Mouse (Mus musculus) left cerebral cortex, adult 18-20 months (tissue): Measurements from ENCODE around the gene Olfr1314. TPM values are rescaled to one million over a fixed set of nuclear protein-coding genes. Genes with fewer than 3 reads are reported as not detected.

Experiments
- DNase-seq, 2 experiments: peaks; one replicate each; pipeline ENCODE4 v3.0.0; 2021 to 2022; ENCODE audit warnings: low spot score in 2 of 2, mixed read lengths in 1 of 2
- long read RNA-seq, 2 experiments: library from polyadenylated mRNA; stranded (forward); transcript quantifications; one replicate each; pipeline ENCODE4 v2.0.0; 2021
- total RNA-seq, 2 experiments: library from RNA; stranded (reverse); gene quantifications; 2 replicates each; pipeline ENCODE4 v1.2.3; 2021

Olfr1314 gene
- total RNA-seq, result not detected
- long read RNA-seq, experiment 1, result 0 reads
- long read RNA-seq, experiment 2, result 0 reads

DNA sequence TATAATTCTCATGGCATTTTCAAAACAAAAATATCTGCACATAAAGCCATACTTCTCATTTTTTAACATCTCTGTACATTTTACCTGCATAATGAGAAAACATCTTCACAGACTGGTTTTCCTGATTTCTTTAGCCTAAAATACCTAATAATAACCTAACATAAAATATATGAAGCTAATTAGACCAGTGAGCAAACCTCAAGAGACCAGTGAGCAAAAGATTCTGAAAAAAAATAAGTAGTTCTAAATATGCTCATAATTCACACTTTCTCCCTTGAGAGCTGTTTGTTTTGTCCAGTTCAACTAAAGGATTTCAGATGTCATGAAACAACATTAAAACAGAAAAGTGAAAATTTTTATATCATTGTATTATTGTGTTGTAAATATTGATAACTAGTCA is at the start of gene Olfr1314:
Gene Olfr1314, minus strand, starts transcription at position 101 of the 400 bp plus-strand sequence.
- no peak for DNase-seq

DNA sequence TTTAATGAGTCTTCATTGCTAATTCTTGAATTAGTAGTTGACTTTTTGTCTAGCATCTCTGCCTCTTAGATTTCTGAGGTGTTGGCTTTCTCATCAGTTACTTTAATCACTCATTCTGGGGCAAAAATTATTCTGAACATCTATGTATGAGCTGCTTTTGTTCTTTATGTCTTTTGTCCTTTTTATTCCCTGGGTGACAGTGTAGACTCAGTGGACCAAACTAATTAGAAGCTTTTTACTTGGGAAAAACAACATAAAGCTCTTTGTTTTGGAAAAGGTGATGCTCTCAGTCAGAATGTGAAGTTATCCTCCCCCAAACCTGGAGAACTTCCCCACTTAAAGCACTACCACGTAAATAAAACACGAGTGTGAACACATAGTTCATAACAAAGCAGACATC is 43.4 kb upstream of the Olfr1314 start, which contains the start of gene Olfr1317:
Gene Olfr1317, plus strand, starts transcription at position 301 of the 400 bp plus-strand sequence.
- no peak for DNase-seq

GRCm38 (mm10) chr2:112134877-112135276 is 38.3 kb upstream of the Olfr1314 start, which contains the start of gene Olfr1316:
Gene Olfr1316 (minus strand): TSS chr2:112134977.
- DNase-seq, result no peak

DNA sequence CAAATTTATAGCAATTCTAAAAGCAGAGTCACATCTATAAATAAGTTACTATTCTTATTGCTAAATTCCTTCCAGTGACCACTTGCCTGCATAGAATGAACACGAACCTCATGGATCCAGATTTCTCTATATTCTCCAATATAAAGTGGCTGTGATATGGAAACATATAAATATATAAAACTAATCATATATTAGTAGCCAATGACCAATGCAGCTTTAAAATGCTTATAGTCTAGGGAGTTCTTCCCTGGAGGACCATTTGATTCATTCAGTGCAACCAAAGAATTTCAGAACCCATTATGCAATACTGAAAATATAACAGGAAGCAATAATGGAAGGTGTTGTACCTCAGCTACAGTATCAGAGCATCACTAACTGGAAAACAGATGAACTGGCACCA is 18.8 kb upstream of the Olfr1314 start, which contains the start of gene Olfr1315-ps1:
Gene Olfr1315-ps1, minus strand, starts transcription at position 101 of the 400 bp plus-strand sequence.
- DNase-seq, result no peak

GRCm38 (mm10) chr2:112077743-112078142 is 18.8 kb downstream of the Olfr1314 start, which contains the start of gene Olfr1313:
Gene Olfr1313 (minus strand): TSS chr2:112077843.
- no peak for DNase-seq

DNA sequence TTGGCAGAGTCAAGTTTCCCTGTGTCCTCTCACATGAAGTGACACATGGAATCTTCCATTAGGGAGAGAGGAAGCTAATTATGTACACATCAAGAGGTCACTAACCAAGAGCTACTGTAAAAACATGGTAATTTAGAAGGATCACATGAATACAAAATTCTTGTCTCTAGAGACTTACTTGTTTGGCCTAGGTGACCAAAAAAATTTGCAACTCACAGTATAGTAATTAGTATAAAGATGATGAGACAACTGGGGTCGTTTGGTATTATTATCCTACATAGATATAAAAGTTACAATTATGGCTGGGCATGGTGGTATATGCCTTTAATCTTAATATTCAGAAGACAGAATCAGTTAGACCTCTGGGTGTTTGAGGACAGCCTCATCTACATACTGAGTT is 46.4 kb downstream of the Olfr1314 start, which contains the start of gene Olfr1312:
Gene Olfr1312, minus strand, starts transcription at position 101 of the 400 bp plus-strand sequence.
- DNase-seq, result no peak

Other genes starting within 250 kb of the Olfr1314 start
- not detected for gene Olfr1305, start 219.6 kb downstream of the Olfr1314 start, total RNA-seq
- gene Olfr1306, start 180.5 kb downstream of the Olfr1314 start, total RNA-seq, result not detected
- gene Olfr1307, start 147.3 kb downstream of the Olfr1314 start, total RNA-seq, result not detected
- not detected for gene Olfr1308, start 131.8 kb downstream of the Olfr1314 start, total RNA-seq
- gene Olfr1309, start 106.5 kb downstream of the Olfr1314 start, total RNA-seq, result not detected
- not detected for gene Olfr1310, start 84.1 kb downstream of the Olfr1314 start, total RNA-seq
- gene Olfr1311, start 72.4 kb downstream of the Olfr1314 start, total RNA-seq, result not detected
- not detected for gene Olfr1312, start 46.5 kb downstream of the Olfr1314 start, total RNA-seq
- not detected for gene Olfr1313, start 18.9 kb downstream of the Olfr1314 start, total RNA-seq
- gene Olfr1315-ps1, start 18.7 kb upstream of the Olfr1314 start, total RNA-seq, result not detected
- gene Olfr1316, start 38.2 kb upstream of the Olfr1314 start, total RNA-seq, result not detected
- not detected for gene Olfr1317, start 43.5 kb upstream of the Olfr1314 start, total RNA-seq
- not detected for gene Olfr1318, start 57.4 kb upstream of the Olfr1314 start, total RNA-seq
- gene Lpcat4, start 142.7 kb upstream of the Olfr1314 start, total RNA-seq, result 100 to 1,000 TPM; 141 to 158 TPM
- not detected for gene Nutm1, start 162.5 kb upstream of the Olfr1314 start, total RNA-seq
- gene Nop10, start 165.1 kb upstream of the Olfr1314 start, total RNA-seq, result 10 to 100 TPM; 48.6 to 56.9 TPM
- gene Slc12a6, start 169.0 kb upstream of the Olfr1314 start, total RNA-seq, result 100 to 1,000 TPM; 115 to 123 TPM
- gene Gm21985, start 169.5 kb upstream of the Olfr1314 start, total RNA-seq, result 1 to 10 TPM; 2.8 to 3.5 TPM